Mouse (Mus musculus) MEL (cell line): ENCODE results near the gene Comt. TPM values are rescaled to one million over a fixed set of nuclear protein-coding genes. Genes with fewer than 3 reads are reported as not detected.

ENCODE experiments used
- DNase-seq: peaks from one replicate; pipeline ENCODE4 v3.0.0; 2011; ENCODE audit warnings: low read depth, low spot score
- H3K27ac ChIP-seq: 2 replicates; pipeline ENCODE4 v1.5.1; 2012; ENCODE audit warnings: low read depth, mild to moderate bottlenecking, control low read depth, low read length, moderate library complexity; ENCODE audit not compliant: control insufficient read depth
- H3K27me3 ChIP-seq, 2 experiments: fragments of 150-350 bp in 1 of 2; sonication (generic) in 1 of 2; 2 replicates each; pipeline ENCODE4 v1.6.1; 2012; ENCODE audit warnings: low read length in 2 of 2, mild to moderate bottlenecking in 2 of 2, improper control_type of control experiment in 1 of 2, moderate library complexity in 1 of 2; ENCODE audit not compliant: insufficient read depth in 2 of 2, control insufficient read depth in 1 of 2
- H3K36me3 ChIP-seq, 2 experiments: 2 replicates each; pipeline ENCODE4 v1.6.1; 2012 to 2014; ENCODE audit warnings: low read length in 2 of 2, improper control_type of control experiment in 1 of 2, inconsistent platforms in 1 of 2, mild to moderate bottlenecking in 1 of 2; ENCODE audit not compliant: insufficient read depth in 2 of 2, control insufficient read depth in 1 of 2
- H3K4me1 ChIP-seq, 2 experiments: fragments of 150-350 bp in 1 of 2; sonication (generic) in 1 of 2; 2 replicates each; pipeline ENCODE4 v1.6.1; 2012; ENCODE audit warnings: low read length in 2 of 2, improper control_type of control experiment in 1 of 2, mild to moderate bottlenecking in 1 of 2; ENCODE audit not compliant: insufficient read depth in 2 of 2, control insufficient read depth in 1 of 2
- H3K4me3 ChIP-seq, 2 experiments: fragments of 150-350 bp in 1 of 2; sonication (generic) in 1 of 2; 2 replicates each; pipeline ENCODE4 v1.5.1; 2012; ENCODE audit warnings: low read depth in 2 of 2, low read length in 2 of 2, mild to moderate bottlenecking in 2 of 2, moderate library complexity in 2 of 2, control low read depth in 1 of 2, improper control_type of control experiment in 1 of 2; ENCODE audit not compliant: control insufficient read depth in 1 of 2, insufficient read depth in 1 of 2
- H3K79me2 ChIP-seq: 2 replicates; pipeline ENCODE4 v1.6.1; 2012; ENCODE audit warnings: mild to moderate bottlenecking, low read length, moderate library complexity; ENCODE audit not compliant: control insufficient read depth, poor library complexity, insufficient read depth
- H3K9ac ChIP-seq: 2 replicates; pipeline ENCODE4 v1.6.1; 2012; ENCODE audit warnings: low read depth, mild to moderate bottlenecking, control low read depth, low read length, moderate library complexity; ENCODE audit not compliant: control insufficient read depth, poor library complexity, severe bottlenecking
- H3K9me3 ChIP-seq: fragments of 150-350 bp; sonication (generic); replicated peaks from 2 replicates; pipeline ENCODE4 v1.6.1; 2012; ENCODE audit warnings: mild to moderate bottlenecking, low read length, improper control_type of control experiment, moderate library complexity; ENCODE audit not compliant: insufficient read depth
- BHLHE40 ChIP-seq: IDR thresholded peaks from 2 replicates; pipeline ENCODE4 v1.6.1; 2012; ENCODE audit warnings: low read depth, mild to moderate bottlenecking, inconsistent platforms, low read length, improper control_type of control experiment, borderline replicate concordance
- ETS1 ChIP-seq: IDR thresholded peaks from 2 replicates; pipeline ENCODE4 v1.6.1; 2012; ENCODE audit warnings: low read depth, mild to moderate bottlenecking, inconsistent platforms, low read length, improper control_type of control experiment, moderate library complexity
- GATA1 ChIP-seq: IDR thresholded peaks from 2 replicates; pipeline ENCODE4 v1.6.1; 2011; ENCODE audit warnings: low read depth, low read length, improper control_type of control experiment
- MAZ ChIP-seq: IDR thresholded peaks from 2 replicates; pipeline ENCODE4 v1.6.1; 2012; ENCODE audit warnings: low read depth, mild to moderate bottlenecking, inconsistent platforms, low read length, improper control_type of control experiment
- MXI1 ChIP-seq: IDR thresholded peaks from 2 replicates; pipeline ENCODE4 v1.6.1; 2011; ENCODE audit warnings: mild to moderate bottlenecking, low read depth, low read length, improper control_type of control experiment
- POLR2A ChIP-seq, 2 experiments: IDR thresholded peaks; 2 replicates each; pipeline ENCODE4 v1.6.1; 2011 to 2012; ENCODE audit warnings: low read length in 2 of 2, mild to moderate bottlenecking in 2 of 2, control low read depth in 1 of 2, improper control_type of control experiment in 1 of 2, low read depth in 1 of 2, moderate library complexity in 1 of 2; ENCODE audit not compliant: control insufficient read depth in 1 of 2, insufficient read depth in 1 of 2, poor library complexity in 1 of 2
- POLR2AphosphoS2 ChIP-seq: IDR thresholded peaks from 2 replicates; pipeline ENCODE4 v1.6.1; 2011; ENCODE audit warnings: low read length, improper control_type of control experiment
- RCOR1 ChIP-seq: IDR thresholded peaks from 2 replicates; pipeline ENCODE4 v1.6.1; 2012; ENCODE audit warnings: low read depth, mild to moderate bottlenecking, inconsistent platforms, low read length, improper control_type of control experiment
- SIN3A ChIP-seq: IDR thresholded peaks from 2 replicates; pipeline ENCODE4 v1.6.1; 2012; ENCODE audit warnings: low read length, improper control_type of control experiment, inconsistent platforms
- TCF12 ChIP-seq: IDR thresholded peaks from 2 replicates; pipeline ENCODE4 v1.6.1; 2014; ENCODE audit warnings: low read depth, mild to moderate bottlenecking, inconsistent platforms, low read length, improper control_type of control experiment, moderate library complexity
- USF1 ChIP-seq: IDR thresholded peaks from 2 replicates; pipeline ENCODE4 v1.6.1; 2014; ENCODE audit warnings: low read depth, mild to moderate bottlenecking, inconsistent platforms, low read length, improper control_type of control experiment, moderate library complexity
- ZC3H11A ChIP-seq: IDR thresholded peaks from 2 replicates; pipeline ENCODE4 v1.6.1; 2012; ENCODE audit warnings: low read depth, mild to moderate bottlenecking, inconsistent platforms, low read length, improper control_type of control experiment
- ZKSCAN1 ChIP-seq: IDR thresholded peaks from 2 replicates; pipeline ENCODE4 v1.6.1; 2012; ENCODE audit warnings: low read depth, mild to moderate bottlenecking, inconsistent platforms, low read length, improper control_type of control experiment, moderate library complexity
- ZMIZ1 ChIP-seq: IDR thresholded peaks from 2 replicates; pipeline ENCODE4 v1.6.1; 2012; ENCODE audit warnings: low read depth, mild to moderate bottlenecking, inconsistent platforms, low read length, improper control_type of control experiment, moderate library complexity
- polyA plus RNA-seq, 2 experiments: library from polyadenylated mRNA; stranded (reverse) in 1 of 2; unstranded in 1 of 2; fragments of >175 nt in 1 of 2; fragments of >200 nt in 1 of 2; gene quantifications; 2 replicates each; pipeline versions ENCODE4 v1.2.1 to v1.2.4; 2012; ENCODE audit warnings: low replicate concordance in 2 of 2, low read depth in 1 of 2; ENCODE audit not compliant: insufficient read length in 2 of 2, insufficient read depth in 1 of 2, missing spikeins in 1 of 2
- total RNA-seq: library from RNA; depleted of rRNA; stranded (reverse); fragments of 300-350 nt; gene quantifications from 2 replicates; pipeline ENCODE4 v1.2.3, GENCODE M21; 2012

Comt gene
- total and polyA plus RNA-seq, 3 experiments = 62.5 to 71.8 TPM; not detected in 1

DNA sequence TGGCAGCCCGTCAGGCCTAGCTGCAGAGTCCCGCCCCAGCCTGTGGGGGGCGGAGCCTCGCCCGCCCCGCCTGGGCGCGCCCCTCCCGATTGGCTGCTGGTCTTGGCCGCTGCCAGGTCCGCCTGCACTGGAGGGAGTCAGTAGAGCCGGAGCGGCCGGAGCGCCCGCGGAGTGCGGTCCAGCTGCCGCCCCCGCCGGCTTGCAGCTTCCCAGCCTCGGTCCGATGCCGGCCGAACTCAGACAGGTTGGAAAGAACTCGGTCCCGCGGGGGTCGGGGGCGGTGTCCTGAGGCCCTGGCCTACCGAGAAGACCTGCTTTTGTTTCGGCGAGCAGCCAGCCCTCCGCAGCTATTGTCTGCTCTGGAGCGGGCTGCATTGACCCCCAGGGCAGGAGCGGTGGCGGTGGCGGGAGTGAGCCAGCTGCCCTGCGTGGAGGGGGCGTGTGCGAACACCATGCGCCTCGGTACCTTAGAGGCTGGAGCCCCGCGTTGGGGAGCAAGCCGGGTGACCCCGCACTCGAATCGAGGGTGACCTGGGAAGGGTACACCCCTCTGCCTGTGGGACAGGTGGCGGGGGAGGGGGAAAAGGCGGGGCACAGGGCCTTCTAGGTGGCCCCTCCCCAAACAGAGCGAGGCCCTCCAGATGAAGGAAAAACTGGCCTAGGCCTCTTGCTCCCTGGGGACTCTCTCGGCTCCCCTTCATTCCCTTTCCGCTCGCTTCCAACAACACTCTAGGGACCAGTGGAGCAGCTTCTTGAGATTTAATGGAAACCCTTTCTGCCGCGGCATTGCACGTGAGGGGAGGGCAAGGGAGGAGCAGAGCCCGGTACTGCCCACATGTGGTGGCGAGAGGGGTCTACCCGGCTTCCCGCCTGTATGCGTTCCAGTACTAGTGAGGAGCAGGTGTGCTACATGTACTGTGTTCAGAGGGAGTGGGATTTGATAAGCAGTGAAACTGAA lies 33.9 kb downstream of the Comt start (continued):
- TF ChIP-seq GATA1 (no peak), SIN3A (peak; percentile 60), USF1 (no peak), POLR2A (IDR thresholded peaks at IDR 0.05; ENCODE audit: control insufficient read depth in 1 of 2, insufficient read depth in 1 of 2, low read depth in 1 of 2, low read length in 2 of 2, poor library complexity in 1 of 2) (peak; percentile 74 to 77; a peak in 3 of 4 replicates), MAZ (peak; percentile 82; the same call in 1 of the 2 replicates)

DNA sequence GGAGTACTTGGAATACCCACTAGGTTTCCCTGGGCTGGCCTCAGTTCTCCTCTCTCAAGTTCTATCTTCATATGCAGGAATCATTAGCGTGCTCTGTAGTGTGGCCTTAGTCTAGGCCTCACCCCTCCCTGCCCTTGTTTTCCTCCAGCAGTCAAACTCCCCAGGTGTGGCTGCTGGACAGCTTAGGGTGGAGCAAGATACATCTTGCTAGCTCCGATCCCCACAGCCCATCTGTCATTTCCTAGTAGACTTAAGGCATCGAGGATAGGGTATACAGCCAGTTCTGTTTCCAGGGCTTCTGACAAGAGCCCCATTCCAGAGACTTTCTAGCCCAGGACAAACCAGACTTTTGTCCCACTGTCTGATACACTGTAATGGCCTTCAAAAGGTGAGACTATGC lies 34.9 kb downstream of the Comt start:
- peak; percentile 23 for DNase-seq
- no peak overlapping the region for H3K9ac ChIP-seq
- H3K79me2 ChIP-seq = no peaks in the 10 kb centered on the region; the same call in 1 of the 2 replicates
- TF ChIP-seq MXI1 = no peak
- TF ChIP-seq TCF12 = no peak
- no peak for TF ChIP-seq MAZ
- no peak for TF ChIP-seq ZC3H11A
- TF ChIP-seq ETS1 = no peak
- TF ChIP-seq, all 39 proteins: peak for 0
- Histone ChIP-seq H3K4me3 (no peak overlapping the region), H3K4me1 (peaks cover 16 to 35% of the 10 kb centered on the region in 2 experiments), H3K27ac (no peak overlapping the region), H3K27me3 (no peaks in the 10 kb centered on the region), H3K9me3 (no peaks in the 10 kb centered on the region), H3K36me3 (peaks cover 0 to 19% of the 10 kb centered on the region in 2 experiments; a peak in 2 of 4 replicates)

DNA sequence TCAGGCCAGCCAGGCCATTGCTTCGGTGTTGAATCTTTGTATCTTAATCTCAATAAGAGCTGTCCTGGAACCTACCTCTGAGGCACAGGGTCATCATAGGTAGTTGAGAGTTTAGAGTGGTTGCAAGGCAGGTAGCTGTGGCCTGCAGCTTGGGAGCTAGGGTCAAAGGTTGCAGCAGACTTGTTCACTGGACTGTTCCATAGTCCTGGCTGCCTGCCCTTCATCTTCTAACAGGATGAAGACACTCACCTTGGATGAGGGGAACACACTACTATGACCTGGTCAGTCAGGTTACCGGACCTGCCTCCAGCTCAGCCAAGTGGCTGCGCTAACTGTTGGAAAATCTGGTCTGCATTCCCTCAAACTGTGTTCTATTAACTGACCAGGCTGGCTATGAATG lies 35.5 kb downstream of the Comt start:
- Histone ChIP-seq H3K27me3 (no peaks in the 10 kb centered on the region), H3K27ac (no peak overlapping the region)
- DNase-seq = no peak
- TF ChIP-seq MAZ = no peak
- no peak for TF ChIP-seq ZKSCAN1
- no peak for TF ChIP-seq POLR2AphosphoS2
- TF ChIP-seq USF1 = no peak
- no peak for TF ChIP-seq TCF12
- TF ChIP-seq BHLHE40 = no peak
- no peak for TF ChIP-seq RCOR1
- TF ChIP-seq ZMIZ1 = no peak
- TF ChIP-seq, all 39 proteins: peak for 0
- peaks cover 16 to 41% of the 10 kb centered on the region in 2 experiments for H3K4me1 ChIP-seq
- no peaks in the 10 kb centered on the region for H3K9me3 ChIP-seq
- H3K9ac ChIP-seq = no peak overlapping the region
- H3K79me2 ChIP-seq = no peaks in the 10 kb centered on the region; the same call in 1 of the 2 replicates
- no peak overlapping the region for H3K4me3 ChIP-seq
- H3K36me3 ChIP-seq = peaks cover 0 to 25% of the 10 kb centered on the region in 2 experiments; a peak in 2 of 4 replicates
